Mouse (Mus musculus) frontal cortex, postnatal 14 days (tissue): ENCODE results near the gene Ift80.
"Not testable (repeated sequence)": the region's sequence is repeated elsewhere in the genome, so short reads cannot be mapped to it uniquely, and the experiment has no call there.

Experiments used
- DNase-seq, 2 experiments: peaks; one replicate each; pipeline ENCODE4 v3.0.0; 2022; ENCODE audit warnings: low spot score in 2 of 2

Gene Ift80

DNA sequence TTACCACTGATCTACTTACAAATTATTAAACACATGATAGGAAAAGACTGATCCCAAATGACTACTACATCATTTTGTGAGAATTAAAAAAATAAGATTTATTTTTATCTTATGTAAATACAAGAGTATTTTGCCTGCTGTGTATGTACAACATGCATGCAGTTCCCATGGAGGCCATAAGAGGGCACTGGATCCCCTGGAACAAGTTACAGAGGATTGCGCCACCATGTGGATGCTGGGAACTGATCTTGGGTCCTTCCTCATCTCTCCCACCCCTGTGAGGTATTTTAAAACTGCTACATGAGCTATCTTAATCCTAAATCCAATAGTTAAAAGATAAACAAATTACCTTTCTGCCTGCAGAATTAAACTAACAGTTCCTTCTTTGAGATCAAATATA lies 68.9 kb downstream of the Ift80 start:
- DNase-seq: no peak

DNA sequence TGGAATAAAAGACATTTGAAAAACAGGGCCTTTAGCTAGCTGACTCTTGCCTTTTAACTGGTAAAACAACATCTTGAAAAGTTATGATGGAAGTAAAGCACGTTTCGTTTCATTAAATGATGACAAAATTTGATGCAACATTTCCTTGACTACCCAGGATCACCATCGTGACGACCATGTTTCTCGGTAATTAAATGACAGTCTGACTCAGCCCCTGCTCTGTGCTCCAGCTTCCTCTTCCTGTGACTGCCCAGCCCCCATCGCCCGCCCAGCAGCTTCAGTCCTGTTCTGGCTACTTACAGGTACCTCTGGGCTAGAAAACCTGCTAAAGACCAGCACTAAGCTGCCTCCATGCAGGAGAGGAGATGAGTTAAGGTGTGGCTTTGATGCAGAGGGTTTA lies 70.1 kb downstream of the Ift80 start:
- DNase-seq: no peak

DNA sequence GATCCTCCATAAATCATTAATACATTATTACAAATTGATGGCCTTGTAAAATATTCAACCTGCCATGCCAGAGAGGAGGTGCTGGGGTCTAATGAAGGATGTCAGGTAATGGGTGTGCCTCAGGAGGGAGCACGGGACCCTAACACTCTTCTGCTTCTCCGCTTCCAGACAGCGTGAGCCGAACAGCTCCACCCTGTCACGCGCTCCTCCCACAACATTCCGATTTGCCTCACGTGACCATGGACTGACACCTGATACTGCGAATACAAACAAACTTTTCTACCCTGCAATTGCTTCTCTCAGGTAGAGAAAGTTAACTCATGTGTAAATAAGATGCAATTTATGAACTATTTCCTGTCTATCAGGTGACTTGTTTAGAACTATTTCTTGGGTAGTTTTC lies 75.8 kb downstream of the Ift80 start:
- DNase-seq: no peak

DNA sequence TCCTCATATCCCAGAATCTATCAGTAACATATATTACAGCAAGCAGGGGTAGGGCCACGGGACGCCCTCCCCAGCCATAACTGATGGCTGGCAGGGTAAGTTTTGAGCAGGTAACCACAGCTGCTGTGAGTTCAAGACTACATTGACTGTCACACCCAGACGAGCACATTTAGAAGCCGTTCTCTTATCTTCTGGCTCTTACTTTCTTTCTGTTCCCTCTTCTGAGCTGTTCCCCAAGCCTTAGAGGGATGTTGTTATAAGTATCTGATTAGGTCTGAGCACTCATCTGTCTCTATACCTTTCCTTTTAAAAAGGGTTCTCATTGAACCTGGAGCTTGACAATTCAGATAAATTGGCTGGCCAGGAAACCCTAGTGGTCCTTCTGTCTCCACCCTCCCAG lies 96.9 kb downstream of the Ift80 start:
- DNase-seq: no peak

DNA sequence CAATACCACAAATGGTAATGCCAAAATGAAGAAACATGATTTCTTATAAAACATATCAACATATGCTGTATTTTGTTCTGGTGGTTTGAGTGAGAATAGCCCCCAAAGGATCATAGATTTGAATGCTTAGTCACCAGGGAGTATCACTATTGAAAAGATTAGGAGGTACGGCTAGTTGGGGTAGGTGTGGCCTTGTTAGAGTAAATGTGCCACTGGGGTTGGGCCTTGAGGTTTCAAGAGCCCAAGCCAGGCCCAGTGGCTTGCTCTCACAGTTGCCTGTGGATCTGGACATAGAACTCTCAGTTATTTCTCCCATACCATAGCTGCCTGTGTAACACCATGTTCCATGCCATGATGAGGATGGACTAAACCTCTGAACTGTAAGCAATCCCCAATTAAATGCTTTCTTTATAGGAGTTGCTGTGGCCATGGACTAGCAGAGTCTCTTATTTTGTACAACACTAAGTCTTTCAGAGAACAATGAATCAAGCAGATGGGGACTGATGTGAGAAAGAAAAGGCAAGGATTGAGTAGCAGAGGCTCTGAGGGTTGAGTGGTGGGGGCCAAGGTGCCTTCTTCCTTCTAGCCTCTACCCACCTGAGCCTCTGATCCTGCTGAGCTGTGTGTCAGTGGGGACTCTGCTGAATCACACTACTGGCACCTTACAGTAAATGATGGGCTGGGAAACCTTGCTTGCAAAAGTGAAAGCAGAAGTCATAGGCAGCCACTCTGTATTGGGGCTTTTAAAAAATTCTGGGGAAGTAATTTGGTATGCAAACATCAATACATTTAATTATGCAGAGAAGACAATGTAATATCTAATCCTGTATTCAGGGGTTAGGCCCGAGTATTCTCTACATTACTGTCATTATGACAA lies 99.2 kb downstream of the Ift80 start:
- DNase-seq: no peak

DNA sequence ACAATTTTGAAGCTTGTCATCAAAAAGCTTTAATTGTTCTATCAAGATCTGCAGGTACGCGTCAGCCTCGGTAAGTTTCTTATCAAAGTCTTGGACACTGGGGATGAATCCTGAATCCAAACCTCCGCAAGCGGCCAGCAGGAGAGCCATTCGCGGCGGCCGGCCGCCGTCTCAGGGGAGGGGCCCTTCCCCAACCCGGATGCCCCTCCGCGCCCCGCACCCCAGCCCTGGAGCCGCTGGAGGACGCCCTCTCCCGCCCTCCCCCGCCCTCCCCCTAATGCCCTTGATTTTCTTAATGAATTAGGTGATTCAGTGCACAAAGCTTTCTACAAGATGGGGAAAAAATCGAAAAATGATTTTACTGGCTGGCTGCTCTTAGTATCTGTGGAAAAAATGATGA lies 101.7 kb downstream of the Ift80 start:
- not testable (repeated sequence) for DNase-seq

DNA sequence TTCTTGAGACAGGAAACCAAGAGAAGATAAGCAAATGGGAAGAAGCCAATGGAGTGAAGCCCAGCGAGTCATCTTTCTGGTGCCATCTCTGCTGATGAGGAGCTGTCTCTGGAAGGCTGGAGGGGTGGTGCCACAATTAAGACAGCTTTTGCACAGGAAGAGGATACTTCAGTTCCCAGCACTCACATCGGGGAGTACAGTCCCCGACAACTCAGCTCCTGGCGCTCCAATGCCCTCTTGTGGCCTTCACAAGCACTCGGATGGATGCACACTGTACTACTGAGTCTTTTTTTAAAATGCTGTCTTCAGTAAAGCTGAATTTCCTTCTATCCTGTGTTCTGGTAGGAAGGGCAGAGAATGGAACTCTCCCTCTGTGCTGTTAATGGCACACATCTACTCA lies 107.2 kb downstream of the Ift80 start:
- DNase-seq: no peak

DNA sequence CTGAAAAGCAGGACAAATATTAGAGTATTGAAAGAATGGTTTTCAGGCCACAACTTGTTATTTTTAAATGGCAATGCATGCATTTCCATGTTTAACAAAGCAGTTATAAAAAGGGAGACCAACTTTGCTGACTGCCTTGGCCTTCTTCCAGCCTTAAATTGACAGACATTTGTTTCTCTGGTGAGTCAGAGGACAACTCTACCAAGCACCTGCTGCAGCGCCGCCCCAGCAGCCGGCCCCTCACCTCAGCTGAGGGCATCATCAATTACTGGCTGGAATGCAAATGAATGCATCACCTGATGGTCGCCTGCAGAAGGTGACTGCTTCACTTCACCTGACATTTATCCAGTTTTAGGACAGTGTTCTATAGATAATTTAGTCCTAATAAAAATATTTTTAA lies 108.9 kb downstream of the Ift80 start:
- DNase-seq: no peak

DNA sequence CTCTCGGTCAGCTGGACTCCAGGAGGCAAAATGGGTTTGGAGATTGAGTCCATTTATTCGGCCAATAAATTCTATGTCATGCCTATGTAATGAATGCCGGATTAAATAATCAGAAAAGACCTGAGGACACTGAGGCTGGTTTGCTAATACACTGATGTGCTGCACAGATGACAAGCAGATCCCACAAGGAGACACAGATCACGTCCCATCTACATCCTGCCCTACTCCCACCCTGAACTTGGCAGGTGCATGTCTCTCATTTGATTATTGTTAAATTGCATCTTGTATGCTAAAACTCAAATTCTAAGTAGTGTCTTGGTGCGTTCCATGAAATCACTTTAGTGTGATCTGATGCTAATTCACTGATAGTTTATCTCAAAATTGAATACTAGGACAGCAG lies 117.5 kb downstream of the Ift80 start:
- DNase-seq: no peak

DNA sequence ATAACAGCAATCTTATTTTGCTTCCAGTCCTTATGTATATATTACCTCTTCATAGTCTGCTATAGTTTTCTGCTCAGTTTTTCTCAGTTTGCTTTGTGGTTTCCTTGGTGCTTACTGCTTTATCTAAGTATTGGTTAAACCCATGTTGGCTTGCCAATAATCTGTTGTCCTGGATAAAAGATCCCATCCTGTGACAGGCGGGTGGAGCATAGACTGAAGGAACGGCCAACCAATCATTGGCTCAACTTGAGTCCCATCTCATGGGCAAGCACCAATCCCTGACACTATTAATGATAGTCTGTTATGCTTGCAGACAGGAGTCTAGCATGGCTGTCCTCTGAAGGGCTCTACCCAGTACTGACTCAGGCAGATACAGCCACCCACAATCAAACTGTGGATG lies 130.3 kb downstream of the Ift80 start:
- no peak for DNase-seq

DNA sequence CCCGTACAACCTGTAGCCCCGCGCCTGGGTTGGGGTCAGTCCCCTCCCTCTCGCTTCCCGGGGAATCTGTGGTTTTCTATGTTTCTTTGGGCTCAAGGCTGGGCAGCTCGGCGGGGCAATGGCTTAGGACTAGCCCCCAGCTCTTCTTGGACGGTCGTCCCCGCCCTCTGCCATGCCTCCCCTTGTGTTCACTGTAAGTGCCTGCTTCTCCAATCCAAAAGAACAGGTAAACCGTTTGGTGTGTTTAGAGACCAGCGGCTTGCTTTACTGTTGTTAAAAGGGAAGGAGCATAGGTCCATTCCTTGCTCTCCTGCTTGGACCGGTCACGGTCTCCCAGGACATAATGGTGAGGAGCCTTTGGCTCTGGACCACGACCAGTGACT lies 133.8 kb downstream of the Ift80 start:
- peak in 1 of 2 experiments; percentile 16 for DNase-seq

DNA sequence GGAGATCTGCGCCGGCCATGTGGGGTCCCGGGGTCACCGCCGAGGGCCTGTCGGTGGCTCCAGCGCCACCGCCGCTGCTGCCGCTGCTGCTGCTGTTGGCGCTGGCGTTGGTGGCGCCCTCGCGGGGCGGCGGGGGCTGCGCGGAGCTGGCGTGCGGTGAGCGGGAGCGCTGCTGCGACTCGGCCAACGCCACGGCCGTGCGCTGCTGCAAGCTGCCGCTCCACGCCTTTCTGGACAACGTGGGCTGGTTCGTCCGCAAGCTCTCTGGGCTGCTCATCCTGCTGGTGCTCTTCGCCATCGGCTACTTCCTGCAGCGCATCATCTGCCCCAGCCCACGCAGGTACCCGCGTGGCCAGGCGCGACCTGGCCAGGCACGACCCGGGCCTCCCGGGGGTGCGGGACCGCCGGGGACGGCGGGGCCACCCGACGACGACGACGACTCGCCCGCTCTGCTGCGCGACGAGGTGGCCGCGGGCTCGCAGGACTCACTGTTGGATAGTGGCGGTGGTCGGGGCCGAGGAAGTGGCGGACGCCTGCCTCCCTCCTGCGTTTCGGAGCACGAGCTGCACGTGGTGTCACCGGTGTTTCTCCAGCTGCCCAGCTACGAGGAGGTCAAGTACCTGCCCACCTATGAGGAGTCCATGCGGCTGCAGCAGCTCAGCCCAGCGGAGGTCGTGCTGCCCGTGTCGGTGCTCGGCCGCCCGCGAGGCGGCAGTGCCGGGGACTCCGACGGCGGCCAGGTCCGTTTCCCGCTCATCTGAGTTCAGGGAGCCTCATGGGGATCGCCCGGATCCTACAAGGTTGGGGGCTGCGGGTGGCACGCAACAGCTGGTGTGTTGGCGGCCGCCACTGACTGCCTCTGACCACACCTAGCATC lies 134.4 kb downstream of the Ift80 start:
- DNase-seq: peak; percentile 15 to 31

DNA sequence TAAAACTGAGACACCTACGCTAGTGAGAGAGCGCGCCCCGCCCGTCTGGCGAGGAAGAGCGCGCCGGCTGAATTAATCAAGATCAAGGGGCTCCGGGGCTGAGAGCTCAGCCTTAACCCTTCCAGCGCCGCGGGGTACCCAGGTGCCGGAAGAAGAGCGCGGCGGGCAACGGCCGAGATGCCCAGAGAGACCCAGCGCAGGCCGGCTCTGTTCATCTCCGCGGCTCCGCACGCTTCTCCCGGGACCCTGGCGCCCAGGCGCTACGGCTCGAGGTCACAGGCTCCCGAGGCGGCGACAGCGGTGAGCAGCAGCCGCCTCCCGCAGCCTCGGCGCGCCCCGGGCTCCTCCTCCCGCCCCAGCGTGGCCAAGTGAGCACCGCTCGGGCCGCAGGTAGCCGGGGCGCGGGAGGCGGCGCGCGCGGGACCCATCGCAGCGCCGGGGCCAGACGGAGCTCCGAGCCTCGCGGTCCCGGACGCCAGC lies 135.1 kb downstream of the Ift80 start, which contains the start of gene 1110032F04Rik:
1110032F04Rik (plus strand) TSS at position 376 of the 480 bp plus-strand sequence.
- DNase-seq: peak; percentile 12 to 41

DNA sequence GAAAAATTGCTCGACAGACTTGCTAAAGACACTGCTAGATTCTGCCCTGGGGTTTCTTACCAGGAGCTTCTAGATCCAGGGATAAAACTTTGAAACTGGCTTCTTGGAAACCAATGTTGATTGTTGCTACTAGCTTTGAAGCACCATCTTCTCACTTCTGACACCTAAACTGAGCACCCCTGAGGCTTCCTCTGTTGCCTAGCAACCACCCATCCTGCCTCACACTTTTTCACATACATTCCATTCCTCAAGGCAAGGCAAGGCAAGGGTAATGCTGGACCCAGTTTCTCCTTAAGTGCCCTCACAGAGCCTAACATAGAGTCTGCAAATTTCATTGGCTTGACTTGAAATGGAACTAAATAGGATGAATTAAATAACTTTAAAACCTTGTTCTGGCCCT lies 152.0 kb downstream of the Ift80 start:
- DNase-seq: peak in 1 of 2 experiments; percentile 24

DNA sequence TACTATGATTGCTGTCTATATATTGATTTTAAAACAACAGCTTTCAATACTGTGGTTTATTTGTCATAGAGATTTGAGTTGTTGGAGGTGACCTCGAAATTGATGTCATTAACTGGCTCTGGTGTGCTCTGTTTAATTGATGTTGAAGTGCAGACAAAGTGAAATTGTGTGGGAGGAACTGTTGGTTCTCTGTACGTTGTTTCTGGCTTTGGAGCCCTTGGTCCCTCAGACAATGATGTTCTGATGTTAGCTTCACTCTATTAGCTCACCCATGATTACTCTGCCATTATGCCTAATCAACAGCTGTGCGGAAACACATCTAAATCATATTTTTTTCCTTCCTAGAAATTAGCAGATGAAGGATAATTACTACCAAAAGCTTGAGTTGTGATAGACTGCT lies 156.0 kb downstream of the Ift80 start:
- DNase-seq: no peak

DNA sequence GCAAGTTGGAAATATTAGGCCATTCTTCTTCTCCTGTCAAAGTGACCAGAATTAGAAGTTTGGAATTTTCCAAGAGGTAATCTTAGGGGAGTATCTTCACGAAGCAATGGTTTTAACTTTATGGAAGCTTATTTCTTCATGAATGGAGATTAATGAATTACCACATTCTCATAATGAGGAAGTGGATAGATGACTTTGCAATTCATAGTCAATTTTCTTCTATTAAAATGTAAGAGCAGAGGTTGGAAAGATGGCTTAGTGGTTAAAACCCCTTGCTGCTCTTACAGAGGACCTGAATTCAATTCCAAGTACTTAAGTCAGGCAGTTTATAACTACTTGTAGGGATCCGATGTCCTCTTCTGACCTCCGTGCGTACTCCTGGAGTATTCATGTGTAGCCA lies 160.3 kb downstream of the Ift80 start:
- no peak for DNase-seq
